Mouse (Mus musculus) embryonic facial prominence, embryonic 14.5 days (tissue): ENCODE data around the gene Chd9. TPM values are rescaled to one million over a fixed set of nuclear protein-coding genes. Genes with fewer than 3 reads are reported as not detected.

Experiments used
- ATAC-seq: fragments of 200-750 bp; cut with Nextera tagmentation; 2 replicates; pipeline ENCODE4 v1.8.0; 2017; ENCODE audit warnings: low read depth, moderate number of reproducible peaks, moderate TSS enrichment
- DNase-seq: peaks from one replicate; pipeline ENCODE4 v3.0.0-alpha.2; 2015; ENCODE audit warnings: low spot score
- H3K27ac ChIP-seq: fragments of 300-500 bp; sonication (generic); replicated peaks from 2 replicates; pipeline ENCODE4 v1.5.1; 2014; ENCODE audit warnings: low read depth, mild to moderate bottlenecking, low read length, moderate library complexity
- H3K27me3 ChIP-seq: fragments of 300-500 bp; sonication (generic); replicated peaks from 2 replicates; pipeline ENCODE4 v1.6.1; 2014; ENCODE audit warnings: low read length; ENCODE audit not compliant: control insufficient read depth, insufficient read depth
- H3K36me3 ChIP-seq: fragments of 300-500 bp; sonication (generic); 2 replicates; pipeline ENCODE4 v1.6.1; 2014; ENCODE audit warnings: low read length, mixed read lengths; ENCODE audit not compliant: control insufficient read depth, insufficient read depth
- H3K4me1 ChIP-seq: fragments of 300-500 bp; sonication (generic); 2 replicates; pipeline ENCODE4 v1.6.1; 2014; ENCODE audit warnings: antibody characterized with exemption, low read length; ENCODE audit not compliant: control insufficient read depth, insufficient read depth
- H3K4me2 ChIP-seq: fragments of 300-500 bp; sonication (generic); 2 replicates; pipeline ENCODE4 v1.6.1; 2014; ENCODE audit warnings: low read depth, mild to moderate bottlenecking, low read length, moderate library complexity, mixed read lengths
- H3K4me3 ChIP-seq: fragments of 300-500 bp; sonication (generic); 2 replicates; pipeline ENCODE4 v1.5.1; 2014; ENCODE audit warnings: low read depth, mild to moderate bottlenecking, low read length
- H3K9ac ChIP-seq: fragments of 300-500 bp; sonication (generic); 2 replicates; pipeline ENCODE4 v1.6.1; 2014; ENCODE audit warnings: low read depth, mild to moderate bottlenecking, low read length, moderate library complexity, mixed read lengths
- H3K9me3 ChIP-seq: fragments of 300-500 bp; sonication (generic); 2 replicates; pipeline ENCODE4 v1.6.1; 2016; ENCODE audit warnings: low read length; ENCODE audit not compliant: control insufficient read depth
- WGBS: fragments of 180-500 bp; shearing (Covaris S2); extraction: QIAGEN DNeasy Blood & Tissue Kit; methylation state at CpG from one replicate; pipeline ENCODE4 v1.1.7; 2014; 5-methylcytosine and 5-hydroxymethylcytosine counted together
- polyA plus RNA-seq: library from polyadenylated mRNA; unstranded; fragments of >200 nt; fragmentation: Nextera tagmentation; extraction: Ambion mirVana; gene quantifications from 2 replicates; pipeline ENCODE4 v1.2.1, GENCODE M21; 2014

Chd9 gene
- polyA plus RNA-seq, 1 experiment from 2014 or later = 123 TPM

- H3K9me3 ChIP-seq = no peaks in the 10 kb centered on the region
- ATAC-seq (peak; percentile 28; the same call in 1 of the 2 replicates), DNase-seq (no peak)
- no peaks in the 10 kb centered on the region for H3K27me3 ChIP-seq
- H3K9ac ChIP-seq = peak overlapping the region; percentile 41
- H3K4me1 ChIP-seq = peaks cover 27% of the 10 kb centered on the region
- H3K4me3 ChIP-seq = 0 out of 2 replicates have a peak overlapping the region, but pooled peaks have one; percentile 10
- H3K27ac ChIP-seq = peak overlapping the region; percentile 98
- no peaks in the 10 kb centered on the region for H3K36me3 ChIP-seq
- peak overlapping the region; percentile 43 for H3K4me2 ChIP-seq
- 5% methylated on average over 9 of the region's 9 CpGs for WGBS
Observed at GRCm38 (mm10) chr8:90861266-90861944, 33.3 kb downstream of the Chd9 start.

GRCm38 (mm10) chr8:90862038-90862437, 33.9 kb downstream of the Chd9 start:
- 2% methylated on average over 9 of the region's 9 CpGs for WGBS
- H3K4me2 ChIP-seq = peak overlapping the region; percentile 43

GRCm38 (mm10) chr8:90867061-90867460, 38.9 kb downstream of the Chd9 start:
- ATAC-seq (no peak), DNase-seq (no peak)
- H3K27me3 ChIP-seq = no peaks in the 10 kb centered on the region
- no peak overlapping the region for H3K9ac ChIP-seq
- no peak overlapping the region for H3K4me2 ChIP-seq
- H3K4me3 ChIP-seq = no peak overlapping the region
- H3K27ac ChIP-seq = no peak overlapping the region
- no peaks in the 10 kb centered on the region for H3K9me3 ChIP-seq
- H3K4me1 ChIP-seq = peaks cover 37% of the 10 kb centered on the region
- H3K36me3 ChIP-seq = peaks cover 1% of the 10 kb centered on the region; the same call in 1 of the 2 replicates
- WGBS = 97% methylated on average over 2 of the region's 2 CpGs

More at GRCm38 (mm10) chr8:90862038-90862437, 33.9 kb downstream of the Chd9 start:
- Histone ChIP-seq H3K4me3 (0 out of 2 replicates have a peak overlapping the region, but pooled peaks have one; percentile 10), H3K27ac (peak overlapping the region; percentile 98), H3K9ac (peak overlapping the region; percentile 41; the same call in 1 of the 2 replicates), H3K4me1 (peaks cover 27% of the 10 kb centered on the region), H3K9me3 (no peaks in the 10 kb centered on the region), H3K27me3 (no peaks in the 10 kb centered on the region), H3K36me3 (no peaks in the 10 kb centered on the region)
- DNase-seq (peak; percentile 97), ATAC-seq (peak; percentile 98)

GRCm38 (mm10) chr8:90867911-90868310, 39.8 kb downstream of the Chd9 start:
- peaks cover 4% of the 10 kb centered on the region; the same call in 1 of the 2 replicates for H3K36me3 ChIP-seq
- H3K9ac ChIP-seq = no peak overlapping the region
- no peaks in the 10 kb centered on the region for H3K27me3 ChIP-seq
- no peak for DNase-seq
- peak overlapping the region; percentile 89; the same call in 1 of the 2 replicates for H3K27ac ChIP-seq
- H3K4me1 ChIP-seq = peaks cover 29% of the 10 kb centered on the region
- ATAC-seq = no peak
- no peaks in the 10 kb centered on the region for H3K9me3 ChIP-seq
- H3K4me2 ChIP-seq = no peak overlapping the region
- no peak overlapping the region for H3K4me3 ChIP-seq
- 84% methylated on average over 4 of the region's 4 CpGs for WGBS

- Histone ChIP-seq H3K9ac (no peak overlapping the region), H3K27me3 (no peaks in the 10 kb centered on the region), H3K4me2 (no peak overlapping the region), H3K36me3 (peaks cover 4% of the 10 kb centered on the region; the same call in 1 of the 2 replicates), H3K9me3 (no peaks in the 10 kb centered on the region), H3K27ac (peak overlapping the region; percentile 89), H3K4me1 (peaks cover 29% of the 10 kb centered on the region), H3K4me3 (no peak overlapping the region)
- WGBS = 70% methylated on average over 4 of the region's 4 CpGs
- ATAC-seq (no peak), DNase-seq (peak; percentile 51)
Observed at GRCm38 (mm10) chr8:90868334-90868733, 40.2 kb downstream of the Chd9 start.

- DNase-seq (peak; percentile 95), ATAC-seq (peak; percentile 90)
- peak overlapping the region; percentile 45 for H3K4me2 ChIP-seq
- WGBS = 28% methylated on average over 18 of the region's 18 CpGs
- peaks cover 4% of the 10 kb centered on the region; the same call in 1 of the 2 replicates for H3K36me3 ChIP-seq
- H3K27me3 ChIP-seq = no peaks in the 10 kb centered on the region
- H3K27ac ChIP-seq = peak overlapping the region; percentile 89
- no peak overlapping the region for H3K4me3 ChIP-seq
- peaks cover 29% of the 10 kb centered on the region for H3K4me1 ChIP-seq
- H3K9me3 ChIP-seq = no peaks in the 10 kb centered on the region
- H3K9ac ChIP-seq = no peak overlapping the region
Observed at GRCm38 (mm10) chr8:90869071-90869919, 41.1 kb downstream of the Chd9 start.

- Histone ChIP-seq H3K9me3 (no peaks in the 10 kb centered on the region), H3K27ac (peak overlapping the region; percentile 89), H3K4me2 (peak overlapping the region; percentile 45), H3K27me3 (no peaks in the 10 kb centered on the region), H3K4me1 (peaks cover 29% of the 10 kb centered on the region), H3K4me3 (no peak overlapping the region), H3K36me3 (peaks cover 4% of the 10 kb centered on the region; the same call in 1 of the 2 replicates), H3K9ac (peak overlapping the region; percentile 43)
- WGBS = 10% methylated on average over 22 of the region's 22 CpGs
- ATAC-seq = peak; percentile 19; the same call in 1 of the 2 replicates
- peak; percentile 78 for DNase-seq
Observed at GRCm38 (mm10) chr8:90869920-90870777, 42.0 kb downstream of the Chd9 start.
